11 mouse cellular contexts compared by ENCODE assay signal in the genomic region with DNA sequence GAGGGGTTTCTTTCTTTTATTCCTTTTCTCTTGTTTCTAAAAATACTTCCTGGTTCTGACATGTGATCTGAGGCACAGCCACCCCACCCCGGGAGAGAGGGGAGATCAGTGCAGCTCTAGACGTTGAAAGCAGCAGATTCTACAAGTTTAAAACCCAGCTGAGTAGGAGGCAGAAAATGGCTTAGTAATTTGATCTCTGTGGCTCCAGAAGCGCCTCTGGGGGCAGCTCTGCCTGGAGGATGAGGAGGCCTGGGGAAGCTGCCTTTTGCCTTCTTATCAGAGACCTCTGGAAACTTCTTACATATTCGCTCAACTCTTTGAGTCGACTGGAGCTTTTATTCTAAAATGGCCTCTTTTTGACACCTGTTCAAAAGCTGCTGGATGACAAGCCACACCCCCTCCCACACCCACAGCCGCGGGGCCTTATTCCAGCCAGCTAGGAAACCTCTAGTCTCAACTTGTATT. TPM values are rescaled to one million over a fixed set of nuclear protein-coding genes. Genes with fewer than 3 reads are reported as not detected.
DNase-seq lines count a peak whose midpoint lies in the region; ATAC-seq and TF ChIP-seq lines count a peak whose summit lies in the region.
"Had no signal": no experiment of that assay in that cellular context is flagged by ENCODE, and none has a peak within 500 bp of the region (broad histone marks: within the 10 kb centered on the region; RNA-seq: fewer than 3 reads in every experiment).

No protein-coding gene starts in this region.

- H3K9me3 ChIP-seq in kidney, embryonic 15.5 days (replicated peaks), result 0 out of 2 replicates have a peak, but pooled peaks cover 3% of the 10 kb centered on the region
- no peaks in the 10 kb centered on the region for H3K9me3 ChIP-seq in forebrain, embryonic 16.5 days (ENCODE audit: control insufficient read depth, low read length)
- no peaks in the 10 kb centered on the region for H3K9me3 ChIP-seq in stomach, embryonic 15.5 days
- H3K9me3 ChIP-seq: liver, embryonic 13.5 days had no signal

- TF ChIP-seq CTCF in brain, embryonic 14.5 days (IDR thresholded peaks at IDR 0.05; ENCODE audit: borderline replicate concordance, extremely low read depth, insufficient read depth, insufficient read length), result no peak

- no peak for TF ChIP-seq POLR2A in brain, embryonic 14.5 days (IDR thresholded peaks at IDR 0.05; ENCODE audit: borderline replicate concordance, extremely low read depth, insufficient read depth, insufficient read length, poor library complexity, severe bottlenecking)

- peak overlapping the region; percentile 74 for H3K27ac ChIP-seq in kidney, embryonic 15.5 days
- peak overlapping the region; percentile 64; the same call in 1 of the 2 replicates for H3K27ac ChIP-seq in forebrain, embryonic 16.5 days (ENCODE audit: low read length)
- H3K27ac ChIP-seq in stomach, embryonic 15.5 days, result peak overlapping the region; percentile 78
- H3K27ac ChIP-seq: liver, embryonic 13.5 days had no signal

- H3K9ac ChIP-seq in kidney, embryonic 15.5 days, result no peak overlapping the region
- H3K9ac ChIP-seq in forebrain, embryonic 16.5 days (replicated peaks; ENCODE audit: low read depth, low read length), result no peak overlapping the region
- no peak overlapping the region for H3K9ac ChIP-seq in stomach, embryonic 15.5 days
- H3K9ac ChIP-seq: liver, embryonic 13.5 days had no signal

- no peak for DNase-seq in kidney, postnatal 14 days
- DNase-seq in brain, embryonic 14.5 days (ENCODE audit: low read depth), result peak; percentile 61
- DNase-seq in spleen, postnatal 4 days (ENCODE audit: low spot score in 2 of 2), result no peak
- DNase-seq in testis, postnatal 10 days (ENCODE audit: low spot score), result no peak
- DNase-seq in adrenal gland, postnatal 14 days, result no peak
- DNase-seq: adrenal gland, adult 8-10 months; liver, embryonic 13.5 days; retina, postnatal 1 day had no signal

- H3K4me1 ChIP-seq in kidney, embryonic 15.5 days, result peaks cover 52% of the 10 kb centered on the region
- H3K4me1 ChIP-seq in forebrain, embryonic 16.5 days (replicated peaks; ENCODE audit: control insufficient read depth, insufficient read depth, low read length), result peaks cover 17% of the 10 kb centered on the region
- peaks cover 30% of the 10 kb centered on the region for H3K4me1 ChIP-seq in stomach, embryonic 15.5 days

- H3K36me3 ChIP-seq in kidney, embryonic 15.5 days, result no peaks in the 10 kb centered on the region
- H3K36me3 ChIP-seq in forebrain, embryonic 16.5 days (ENCODE audit: control insufficient read depth, insufficient read depth), result no peaks in the 10 kb centered on the region
- H3K36me3 ChIP-seq in stomach, embryonic 15.5 days, result no peaks in the 10 kb centered on the region
- H3K36me3 ChIP-seq: liver, embryonic 13.5 days had no signal

- 6% methylated on average over 7 of the region's 7 CpGs for WGBS in kidney, embryonic 15.5 days
- WGBS in forebrain, embryonic 16.5 days, result 9% methylated on average over 7 of the region's 7 CpGs
- WGBS in stomach, embryonic 15.5 days, result 7% methylated on average over 7 of the region's 7 CpGs

- H3K4me3 ChIP-seq in kidney, embryonic 15.5 days (replicated peaks), result no peak overlapping the region
- H3K4me3 ChIP-seq in forebrain, embryonic 16.5 days (replicated peaks; ENCODE audit: low read length), result no peak overlapping the region
- no peak overlapping the region for H3K4me3 ChIP-seq in stomach, embryonic 15.5 days (replicated peaks)
- H3K4me3 ChIP-seq: liver, embryonic 13.5 days had no signal

- peak overlapping the region; percentile 30 for H3K4me2 ChIP-seq in kidney, embryonic 15.5 days
- H3K4me2 ChIP-seq in forebrain, embryonic 16.5 days (ENCODE audit: low read length), result no peak overlapping the region
- H3K4me2 ChIP-seq in stomach, embryonic 15.5 days, result peak overlapping the region; percentile 5; the same call in 1 of the 2 replicates
- H3K4me2 ChIP-seq: liver, embryonic 13.5 days had no signal

- peak; percentile 33; the same call in 1 of the 2 replicates for ATAC-seq in kidney, embryonic 15.5 days (replicated peaks; ENCODE audit: low FRiP score)
- ATAC-seq in forebrain, embryonic 16.5 days, result no peak
- ATAC-seq in stomach, embryonic 15.5 days (ENCODE audit: insufficient read depth, low FRiP score, low read depth), result no peak

- H3K27me3 ChIP-seq in kidney, embryonic 15.5 days, result no peaks in the 10 kb centered on the region
- no peaks in the 10 kb centered on the region for H3K27me3 ChIP-seq in forebrain, embryonic 16.5 days (replicated peaks; ENCODE audit: control insufficient read depth, insufficient read depth, low read length)
- H3K27me3 ChIP-seq in stomach, embryonic 15.5 days (replicated peaks), result no peaks in the 10 kb centered on the region
- H3K27me3 ChIP-seq: liver, embryonic 13.5 days had no signal

RNA-seq across cellular contexts. Expression of gene Hhat, which starts 20.9 kb away (rescaled TPM):
- polyA plus RNA-seq in kidney, embryonic 15.5 days (2015; fragmentation: Nextera tagmentation; extraction: Ambion mirVana), result 13.7 and 15.4 TPM in 2 replicates
- 3.8 TPM in 2 replicates for polyA plus RNA-seq in brain, embryonic 14.5 days (2012; rRNA removed)
- polyA plus RNA-seq in forebrain, embryonic 16.5 days (2015; fragmentation: Nextera tagmentation; extraction: Ambion mirVana), result 3.6 and 4.2 TPM in 2 replicates
- 8.7 and 9.7 TPM in 2 replicates for polyA plus RNA-seq in stomach, embryonic 15.5 days (2015; fragmentation: Nextera tagmentation; extraction: Ambion mirVana)
- 4.6 TPM in 2 replicates for total RNA-seq in adrenal gland, postnatal 14 days (2021)
